8 mouse cellular contexts compared by ENCODE assay signal in genomic region chr6:127560872-127561230, GRCm38 (mm10). TPM values are rescaled to one million over a fixed set of nuclear protein-coding genes. Genes with fewer than 3 reads are reported as not detected.
A peak's percentile ranks its signal among the peaks of the same experiment; 100 is the strongest.
DNase-seq lines count a peak whose midpoint lies in the region; ATAC-seq and TF ChIP-seq lines count a peak whose summit lies in the region.

No protein-coding gene starts in this region.

- peaks cover 5% of the 10 kb centered on the region; the same call in 1 of the 2 replicates for H3K27me3 ChIP-seq in heart, postnatal 0 days (ENCODE audit: control insufficient read depth, insufficient read depth, low read length)
- H3K27me3 ChIP-seq in hindbrain, embryonic 14.5 days (ENCODE audit: control insufficient read depth, insufficient read depth, low read length) = 0 out of 2 replicates have a peak, but pooled peaks cover 3% of the 10 kb centered on the region
- peaks cover 12% of the 10 kb centered on the region for H3K27me3 ChIP-seq in midbrain, embryonic 13.5 days

- no peak for TF ChIP-seq CTCF in heart, postnatal 0 days (IDR thresholded peaks at IDR 0.05; ENCODE audit: low read depth)

- 0 out of 2 replicates have a peak overlapping the region, but pooled peaks have one; percentile 72 for H3K27ac ChIP-seq in heart, postnatal 0 days (ENCODE audit: low read depth)
- no peak overlapping the region for H3K27ac ChIP-seq in brown adipose tissue, adult 24 weeks (replicated peaks; ENCODE audit: low read depth, low read length)
- H3K27ac ChIP-seq in hindbrain, embryonic 14.5 days = no peak overlapping the region
- no peak overlapping the region for H3K27ac ChIP-seq in midbrain, embryonic 13.5 days

- H3K4me1 ChIP-seq in heart, postnatal 0 days (ENCODE audit: control insufficient read depth, insufficient read depth) = peaks cover 17% of the 10 kb centered on the region; the same call in 1 of the 2 replicates
- 0 out of 2 replicates have a peak, but pooled peaks cover 3% of the 10 kb centered on the region for H3K4me1 ChIP-seq in brown adipose tissue, adult 24 weeks (ENCODE audit: control insufficient read depth, insufficient read depth, insufficient read length, low read length)
- peaks cover 8% of the 10 kb centered on the region for H3K4me1 ChIP-seq in hindbrain, embryonic 14.5 days (replicated peaks; ENCODE audit: control insufficient read depth, insufficient read depth, low read length)
- peaks cover 10% of the 10 kb centered on the region for H3K4me1 ChIP-seq in midbrain, embryonic 13.5 days (replicated peaks)

- H3K4me2 ChIP-seq in heart, postnatal 0 days (ENCODE audit: low read depth, low read length) = peak overlapping the region; percentile 96
- peak overlapping the region; percentile 79 for H3K4me2 ChIP-seq in hindbrain, embryonic 14.5 days (replicated peaks)
- peak overlapping the region; percentile 78 for H3K4me2 ChIP-seq in midbrain, embryonic 13.5 days (replicated peaks)

- no peak for DNase-seq in heart, postnatal 0 days (ENCODE audit: low spot score)
- no peak for DNase-seq in heart, postnatal 36 days
- no peak for DNase-seq in hindbrain, embryonic 14.5 days (ENCODE audit: low spot score)
- no peak for DNase-seq in urinary bladder, postnatal 25 days (ENCODE audit: low spot score)
- DNase-seq in adrenal gland, adult 2 months = no peak
- DNase-seq in left cerebral cortex, adult 11 months (ENCODE audit: low spot score) = no peak

- intact Hi-C loops in heart, postnatal 36 days (cut with DNase I) = loop anchor here (2.0 kb wide), 1 partner anchor 22 kb away; no protein-coding TSS in a partner anchor

- TF ChIP-seq EP300 in heart, postnatal 0 days (IDR thresholded peaks at IDR 0.05; ENCODE audit: low read depth) = no peak

- no peaks in the 10 kb centered on the region for H3K36me3 ChIP-seq in heart, postnatal 0 days (replicated peaks; ENCODE audit: control insufficient read depth, insufficient read depth, low read length)
- H3K36me3 ChIP-seq in hindbrain, embryonic 14.5 days (replicated peaks; ENCODE audit: control insufficient read depth, insufficient read depth) = no peaks in the 10 kb centered on the region
- H3K36me3 ChIP-seq in midbrain, embryonic 13.5 days = no peaks in the 10 kb centered on the region

- H3K9me3 ChIP-seq in heart, postnatal 0 days (replicated peaks; ENCODE audit: control insufficient read depth, low read length) = no peaks in the 10 kb centered on the region
- H3K9me3 ChIP-seq in hindbrain, embryonic 14.5 days (ENCODE audit: control insufficient read depth, low read length) = no peaks in the 10 kb centered on the region
- no peaks in the 10 kb centered on the region for H3K9me3 ChIP-seq in midbrain, embryonic 13.5 days

- H3K9ac ChIP-seq in heart, postnatal 0 days (replicated peaks; ENCODE audit: low read depth, low read length) = no peak overlapping the region; the same call in 1 of the 2 replicates
- H3K9ac ChIP-seq in hindbrain, embryonic 14.5 days = peak overlapping the region; percentile 57
- peak overlapping the region; percentile 63; the same call in 1 of the 2 replicates for H3K9ac ChIP-seq in midbrain, embryonic 13.5 days (replicated peaks)

- peak overlapping the region; percentile 61 for H3K4me3 ChIP-seq in heart, postnatal 0 days (ENCODE audit: low read depth, low read length)
- peak overlapping the region; percentile 68 for H3K4me3 ChIP-seq in brown adipose tissue, adult 24 weeks (ENCODE audit: insufficient read depth, low read depth, low read length)
- peak overlapping the region; percentile 38 for H3K4me3 ChIP-seq in hindbrain, embryonic 14.5 days (replicated peaks; ENCODE audit: low read length)
- peak overlapping the region; percentile 47 for H3K4me3 ChIP-seq in midbrain, embryonic 13.5 days (replicated peaks)

- ATAC-seq in heart, postnatal 0 days (ENCODE audit: insufficient read depth, low read depth) = no peak
- ATAC-seq in hindbrain, embryonic 14.5 days (ENCODE audit: low FRiP score) = no peak
- no peak for ATAC-seq in midbrain, embryonic 13.5 days

- WGBS in heart, postnatal 0 days = 14% methylated on average over 7 of the region's 7 CpGs
- 9% methylated on average over 7 of the region's 7 CpGs for WGBS in hindbrain, embryonic 14.5 days
- WGBS in midbrain, embryonic 13.5 days = 8% methylated on average over 7 of the region's 7 CpGs

RNA-seq across cellular contexts. Expression of gene Cracr2a, which starts 0.3 kb away (rescaled TPM):
- total RNA-seq in heart, postnatal 0 days (2014; rRNA removed; ENCODE audit: low replicate concordance) = 0.85 and 1.7 TPM in 2 replicates
- 0.86 and 1.0 TPM in 2 replicates for polyA plus RNA-seq in heart, postnatal 0 days (2015; fragmentation: Nextera tagmentation; extraction: Ambion mirVana)
- total RNA-seq in heart, postnatal 36 days (2021) = 1 to 10 TPM in 1 of 2 experiments, under 1 TPM in 1; 0.86 to 1.6 TPM
- 0.16 TPM in 1 of 2 replicates, not detected in the other for polyA plus RNA-seq in brown adipose tissue, adult 24 weeks (2012; ENCODE audit: insufficient read depth, insufficient read length, missing spikeins)
- 0.43 and 0.94 TPM in 2 replicates for polyA plus RNA-seq in hindbrain, embryonic 14.5 days (2014; fragmentation: Nextera tagmentation; extraction: Ambion mirVana)
- polyA plus RNA-seq in midbrain, embryonic 13.5 days (2015; fragmentation: Nextera tagmentation; extraction: Ambion mirVana) = 0.24 and 0.53 TPM in 2 replicates
- total RNA-seq in adrenal gland, adult 2 months (2021) = 1 to 10 TPM; 1.9 to 3.0 TPM
- 0.66 and 1.0 TPM in 2 replicates for polyA plus RNA-seq in adrenal gland, adult 2 months (2012; rRNA removed)
